In genomic region chr6:30572456-30573311, GRCm38 (mm10) we compare ENCODE assay signal across 9 mouse cellular contexts. TPM values are rescaled to one million over a fixed set of nuclear protein-coding genes. Genes with fewer than 3 reads are reported as not detected.
DNase-seq lines count a peak whose midpoint lies in the region; ATAC-seq and TF ChIP-seq lines count a peak whose summit lies in the region.
"Had no signal": no experiment of that assay in that cellular context is flagged by ENCODE, and none has a peak within 500 bp of the region (broad histone marks: within the 10 kb centered on the region; RNA-seq: fewer than 3 reads in every experiment).

No protein-coding gene starts in this region.

- no peaks in the 10 kb centered on the region for H3K27me3 ChIP-seq in midbrain, embryonic 14.5 days (ENCODE audit: control insufficient read depth, insufficient read depth, low read length)

- peak overlapping the region; percentile 21; the same call in 1 of the 2 replicates for H3K4me2 ChIP-seq in midbrain, embryonic 14.5 days (ENCODE audit: low read length)

- ATAC-seq in midbrain, embryonic 14.5 days (ENCODE audit: low FRiP score, low TSS enrichment): peak; percentile 87
- ATAC-seq in megakaryocyte-erythroid progenitor cell, adult 5-6 weeks (replicated peaks; ENCODE audit: low FRiP score, low TSS enrichment, poor library complexity, severe bottlenecking): no peak

- peaks cover 8% of the 10 kb centered on the region; the same call in 1 of the 2 replicates for H3K4me1 ChIP-seq in embryonic fibroblast, embryonic 13.5 days (ENCODE audit: control insufficient read depth, insufficient read depth, low read length)
- peaks cover 13% of the 10 kb centered on the region for H3K4me1 ChIP-seq in midbrain, embryonic 14.5 days (ENCODE audit: control insufficient read depth, insufficient read depth, low read length)

- peak overlapping the region; percentile 21; the same call in 1 of the 2 replicates for H3K27ac ChIP-seq in embryonic fibroblast, embryonic 13.5 days (ENCODE audit: insufficient read depth, low read length)
- H3K27ac ChIP-seq in midbrain, embryonic 14.5 days (replicated peaks; ENCODE audit: low read depth, low read length): peak overlapping the region; percentile 65
- H3K27ac ChIP-seq: kidney, postnatal 0 days had no signal

- 25% methylated on average over 20 of the region's 20 CpGs for WGBS in midbrain, embryonic 14.5 days

- DNase-seq in brain, adult 2 months (ENCODE audit: low read depth, low spot score): peak; percentile 94
- DNase-seq in heart, postnatal 10 days: peak; percentile 75 to 81
- peak; percentile 73 to 80 for DNase-seq in left cerebral cortex, postnatal 10 days (ENCODE audit: extremely low spot score in 1 of 2, low spot score in 2 of 2)
- peak; percentile 87 for DNase-seq in midbrain, embryonic 14.5 days
- DNase-seq in kidney, adult 9 months: no peak
- no peak for DNase-seq in cerebellum, adult 11 months

- intact Hi-C loops in heart, postnatal 10 days (cut with DNase I): no loop called here
- intact Hi-C loops in left cerebral cortex, postnatal 10 days (cut with DNase I): no loop called here

- no peak for TF ChIP-seq CTCF in embryonic fibroblast, embryonic 13.5 days (IDR thresholded peaks at IDR 0.05; ENCODE audit: borderline replicate concordance, insufficient read depth, low read length)

- no peak overlapping the region for H3K9ac ChIP-seq in midbrain, embryonic 14.5 days (replicated peaks; ENCODE audit: low read length)

- no peak overlapping the region for H3K4me3 ChIP-seq in embryonic fibroblast, embryonic 13.5 days (ENCODE audit: insufficient read depth, low read length)
- H3K4me3 ChIP-seq in midbrain, embryonic 14.5 days (replicated peaks; ENCODE audit: low read depth, low read length): no peak overlapping the region

- H3K9me3 ChIP-seq in midbrain, embryonic 14.5 days (ENCODE audit: control insufficient read depth, low read length): no peaks in the 10 kb centered on the region

- no peaks in the 10 kb centered on the region for H3K36me3 ChIP-seq in midbrain, embryonic 14.5 days (ENCODE audit: control insufficient read depth, insufficient read depth, low read length)

- TF ChIP-seq POLR2A in embryonic fibroblast, embryonic 13.5 days (IDR thresholded peaks at IDR 0.05; ENCODE audit: low read depth, low read length): no peak

RNA-seq across cellular contexts. Expression of gene Cpa4, which starts 4.5 kb away (rescaled TPM):
- polyA plus RNA-seq in embryonic fibroblast, embryonic 13.5 days (2011; ENCODE audit: insufficient read length, low read depth, missing spikeins): 1.5 and 2.1 TPM in 2 replicates
- total RNA-seq in heart, postnatal 10 days (2021): under 1 TPM in 1 of 2 experiments, not detected in 1; 0.10 TPM
- under 1 TPM; 0.15 to 0.16 TPM for total RNA-seq in left cerebral cortex, postnatal 10 days (2021)
- polyA plus RNA-seq in midbrain, embryonic 14.5 days (2014; fragmentation: Nextera tagmentation; extraction: Ambion mirVana): 0.98 and 1.2 TPM in 2 replicates
- total RNA-seq in megakaryocyte-erythroid progenitor cell, adult 5-6 weeks (2014; fragmentation: Nextera tagmentation): not detected in 2 replicates
- total RNA-seq in megakaryocyte-erythroid progenitor cell, adult 5-6 weeks (2017): not detected in 2 replicates

RNA-seq across cellular contexts. Expression of gene Cpa2, which starts 31.3 kb away (rescaled TPM):
- polyA plus RNA-seq in embryonic fibroblast, embryonic 13.5 days (2011; ENCODE audit: insufficient read length, low read depth, missing spikeins): 1.2 TPM in 1 of 2 replicates, not detected in the other
- under 1 TPM; 0.17 to 0.65 TPM for total RNA-seq in heart, postnatal 10 days (2021)
- total RNA-seq in left cerebral cortex, postnatal 10 days (2021): 1 to 10 TPM; 3.6 to 4.6 TPM
- 8.5 and 8.7 TPM in 2 replicates for polyA plus RNA-seq in midbrain, embryonic 14.5 days (2014; fragmentation: Nextera tagmentation; extraction: Ambion mirVana)
- not detected in 2 replicates for total RNA-seq in megakaryocyte-erythroid progenitor cell, adult 5-6 weeks (2014; fragmentation: Nextera tagmentation)
- not detected in 2 replicates for total RNA-seq in megakaryocyte-erythroid progenitor cell, adult 5-6 weeks (2017)

RNA-seq across cellular contexts. Expression of gene Cpa5, which starts 38.1 kb away (rescaled TPM):
- not detected in 2 replicates for polyA plus RNA-seq in embryonic fibroblast, embryonic 13.5 days (2011; ENCODE audit: insufficient read length, low read depth, missing spikeins)
- not detected for total RNA-seq in heart, postnatal 10 days (2021)
- not detected for total RNA-seq in left cerebral cortex, postnatal 10 days (2021)
- 0.18 TPM in 1 of 2 replicates, not detected in the other for polyA plus RNA-seq in midbrain, embryonic 14.5 days (2014; fragmentation: Nextera tagmentation; extraction: Ambion mirVana)
- total RNA-seq in megakaryocyte-erythroid progenitor cell, adult 5-6 weeks (2014; fragmentation: Nextera tagmentation): not detected in 2 replicates
- total RNA-seq in megakaryocyte-erythroid progenitor cell, adult 5-6 weeks (2017): not detected in 2 replicates

Comparison
In these comparisons a context has a peak if more than half of its experiments do, and no peak if none do; other contexts are left out.
1. DNase-seq: peak in brain, adult 2 months (single experiment), heart, postnatal 10 days (2 of 2), left cerebral cortex, postnatal 10 days (2 of 2) and midbrain, embryonic 14.5 days (single experiment); none in kidney, adult 9 months (single experiment) and cerebellum, adult 11 months (single experiment).